Mouse (Mus musculus): Measurements from ENCODE around the gene Cox20. TPM values are rescaled to one million over a fixed set of nuclear protein-coding genes. Genes with fewer than 3 reads are reported as not detected.

The Cox20 gene
- polyA plus RNA-seq, 1 experiment from 2014 or later = 97.8 TPM

DNA sequence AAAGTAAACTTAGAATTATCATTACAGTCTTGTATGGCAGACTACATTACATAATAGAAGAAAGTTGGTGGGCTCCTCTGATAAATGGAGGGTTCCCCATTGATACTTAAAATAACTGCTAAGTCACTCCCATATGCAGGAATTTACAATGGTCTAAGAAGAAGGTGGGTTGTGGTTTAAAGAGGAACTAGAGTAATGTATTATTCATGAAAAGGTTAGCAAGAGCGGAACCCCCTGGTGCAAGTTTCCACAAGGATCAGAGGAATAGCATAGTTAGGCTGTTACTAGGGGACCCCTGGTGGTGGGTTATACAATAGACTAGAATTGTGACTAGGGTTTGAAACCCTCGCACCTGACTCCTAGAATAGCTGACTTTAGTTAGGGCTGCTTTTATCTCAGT, 41.8 kb downstream of the Cox20 start:
- no peak for ATAC-seq
- no peaks in the 10 kb centered on the region for H3K4me1 ChIP-seq (ENCODE audit: control insufficient read depth, insufficient read depth, low read depth, low read length)

DNA sequence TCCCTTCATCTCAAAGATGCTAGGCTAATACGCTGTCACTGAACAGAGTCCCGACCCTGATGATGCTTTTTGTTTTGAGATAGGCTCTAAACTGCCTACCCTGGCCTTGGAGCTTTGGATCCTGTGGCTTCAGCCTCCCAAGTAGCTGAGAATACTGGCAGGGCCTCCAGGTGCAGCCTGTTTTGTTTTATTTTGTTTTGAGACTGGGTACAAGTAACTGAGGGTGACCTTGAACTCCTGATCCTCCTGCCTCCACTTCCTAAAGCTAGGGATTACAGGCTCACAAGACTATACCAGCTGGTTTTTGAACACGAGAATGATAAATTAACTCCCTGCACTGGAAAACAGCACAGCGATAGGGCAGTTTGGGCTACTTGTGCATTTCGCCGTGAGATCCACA, 46.2 kb downstream of the Cox20 start:
- H3K9ac ChIP-seq (ENCODE audit: low read depth, low read length) = no peak overlapping the region
- no peaks in the 10 kb centered on the region for H3K9me3 ChIP-seq (ENCODE audit: control insufficient read depth, low read length)
- H3K4me1 ChIP-seq (ENCODE audit: control insufficient read depth, insufficient read depth, low read depth, low read length) = peaks cover 7% of the 10 kb centered on the region

More for the DNA sequence above, 41.8 kb downstream of the Cox20 start:
- no peaks in the 10 kb centered on the region for H3K27me3 ChIP-seq (replicated peaks; ENCODE audit: control insufficient read depth, insufficient read depth, low read length)
- H3K9ac ChIP-seq (ENCODE audit: low read depth, low read length) = no peak overlapping the region
- no peak overlapping the region for H3K27ac ChIP-seq (ENCODE audit: low read depth, low read length)
- no peaks in the 10 kb centered on the region for H3K36me3 ChIP-seq (ENCODE audit: control insufficient read depth, insufficient read depth, low read length)
- WGBS = 56% methylated on average over 2 of the region's 2 CpGs
- H3K4me3 ChIP-seq (ENCODE audit: low read length) = no peak overlapping the region
- H3K9me3 ChIP-seq (ENCODE audit: control insufficient read depth, low read length) = no peaks in the 10 kb centered on the region
- H3K4me2 ChIP-seq (ENCODE audit: low read length) = no peak overlapping the region

DNA sequence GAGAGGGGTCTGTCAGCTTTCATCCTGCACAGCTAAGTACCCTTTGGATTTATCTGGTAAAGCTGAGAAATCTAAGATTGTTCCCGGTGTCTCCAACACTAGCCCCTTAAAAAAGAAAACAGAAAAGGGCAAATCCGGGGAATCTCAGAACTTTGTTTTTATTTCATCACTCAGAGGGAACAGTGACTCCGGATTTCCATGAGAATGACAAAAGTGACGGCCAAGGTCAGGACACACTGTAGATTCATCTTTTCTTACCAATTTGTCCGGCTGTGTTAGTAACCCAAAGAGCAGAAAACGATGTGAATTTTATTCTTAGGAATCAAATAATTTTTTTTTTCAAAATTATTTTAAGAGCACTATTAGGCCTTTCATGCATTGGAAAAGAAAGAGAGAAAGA, 49.2 kb downstream of the Cox20 start:
- no peak for ATAC-seq
- Histone ChIP-seq H3K9me3 (ENCODE audit: control insufficient read depth, low read length) (no peaks in the 10 kb centered on the region), H3K27ac (ENCODE audit: low read depth, low read length) (peak overlapping the region; percentile 73; the same call in 1 of the 2 replicates), H3K36me3 (ENCODE audit: control insufficient read depth, insufficient read depth, low read length) (no peaks in the 10 kb centered on the region), H3K27me3 (replicated peaks; ENCODE audit: control insufficient read depth, insufficient read depth, low read length) (no peaks in the 10 kb centered on the region), H3K4me1 (ENCODE audit: control insufficient read depth, insufficient read depth, low read depth, low read length) (peaks cover 7% of the 10 kb centered on the region), H3K4me3 (ENCODE audit: low read length) (no peak overlapping the region), H3K4me2 (ENCODE audit: low read length) (no peak overlapping the region), H3K9ac (ENCODE audit: low read depth, low read length) (no peak overlapping the region)
- WGBS = 79% methylated on average over 6 of the region's 6 CpGs

More for the DNA sequence above, 46.2 kb downstream of the Cox20 start:
- no peaks in the 10 kb centered on the region for H3K36me3 ChIP-seq (ENCODE audit: control insufficient read depth, insufficient read depth, low read length)
- no peak overlapping the region for H3K4me2 ChIP-seq (ENCODE audit: low read length)
- H3K27me3 ChIP-seq (replicated peaks; ENCODE audit: control insufficient read depth, insufficient read depth, low read length) = no peaks in the 10 kb centered on the region
- ATAC-seq = no peak
- no peak overlapping the region for H3K4me3 ChIP-seq (ENCODE audit: low read length)
- H3K27ac ChIP-seq (ENCODE audit: low read depth, low read length) = no peak overlapping the region
- 91% methylated on average over 6 of the region's 6 CpGs for WGBS

DNA sequence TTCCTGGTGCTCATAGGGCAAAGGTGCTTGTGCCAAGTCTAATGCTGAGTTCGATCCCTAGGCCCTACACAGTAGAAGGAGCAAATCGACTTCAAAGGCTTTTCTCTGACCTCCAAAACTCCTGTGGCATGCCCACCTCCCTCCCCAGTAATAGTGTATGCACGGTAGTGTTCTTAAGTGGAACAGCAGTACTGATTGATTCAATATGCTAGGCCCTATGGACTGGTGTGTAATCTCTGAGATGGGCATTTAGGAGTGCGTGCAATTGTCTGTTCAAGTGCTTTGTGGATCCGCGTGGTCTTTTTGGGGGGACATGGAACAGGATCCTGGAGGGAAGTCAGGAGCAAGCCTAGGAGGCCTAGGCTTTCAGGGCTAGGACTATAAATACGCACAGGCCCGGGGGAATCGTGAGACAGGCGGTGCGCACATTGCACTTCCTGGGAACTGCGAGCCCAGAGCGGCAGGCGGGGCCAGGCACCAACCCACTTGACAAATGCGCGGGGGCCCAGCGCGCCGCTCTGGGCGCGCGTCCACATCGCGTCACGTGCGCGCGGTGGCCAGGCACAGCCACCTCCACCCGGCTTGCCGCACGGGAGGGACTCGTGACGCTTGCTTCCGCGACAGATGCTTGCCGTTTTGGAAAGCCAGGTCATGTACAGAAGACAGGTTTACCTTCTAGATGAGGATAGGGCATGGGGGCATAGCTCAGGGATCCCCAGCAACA, 49.8 kb downstream of the Cox20 start:
- Histone ChIP-seq H3K36me3 (ENCODE audit: control insufficient read depth, insufficient read depth, low read length) (no peaks in the 10 kb centered on the region), H3K4me3 (ENCODE audit: low read length) (peak overlapping the region; percentile 49), H3K27me3 (replicated peaks; ENCODE audit: control insufficient read depth, insufficient read depth, low read length) (no peaks in the 10 kb centered on the region), H3K9ac (ENCODE audit: low read depth, low read length) (peak overlapping the region; percentile 65), H3K27ac (ENCODE audit: low read depth, low read length) (peak overlapping the region; percentile 73), H3K4me1 (ENCODE audit: control insufficient read depth, insufficient read depth, low read depth, low read length) (peaks cover 7% of the 10 kb centered on the region), H3K4me2 (ENCODE audit: low read length) (peak overlapping the region; percentile 74), H3K9me3 (ENCODE audit: control insufficient read depth, low read length) (no peaks in the 10 kb centered on the region)
- ATAC-seq = peak; percentile 98
- WGBS = 3% methylated on average over 36 of the region's 36 CpGs

DNA sequence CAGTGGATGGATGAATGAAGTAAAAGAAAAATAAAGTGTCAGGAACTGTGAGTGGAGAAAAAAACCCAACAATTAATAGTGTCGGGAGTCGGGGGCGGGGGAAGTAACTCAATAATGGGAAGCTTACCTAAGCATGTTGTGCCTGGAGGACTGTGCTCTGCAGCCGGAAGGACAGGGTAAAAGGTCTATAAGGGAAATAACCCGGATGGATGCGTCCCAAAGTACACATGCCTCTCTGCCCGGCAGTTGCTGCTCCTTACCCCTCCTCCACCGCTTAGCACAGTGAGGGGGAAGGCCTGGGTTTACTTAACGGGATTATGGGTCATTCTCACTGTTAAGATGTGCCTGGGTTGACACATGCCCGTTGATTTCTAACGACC, 50.3 kb downstream of the Cox20 start:
- ATAC-seq = peak; percentile 81

More for the DNA sequence above, 50.3 kb downstream of the Cox20 start:
- peaks cover 7% of the 10 kb centered on the region for H3K4me1 ChIP-seq (ENCODE audit: control insufficient read depth, insufficient read depth, low read depth, low read length)
- peak overlapping the region; percentile 73 for H3K27ac ChIP-seq (ENCODE audit: low read depth, low read length)
- H3K9me3 ChIP-seq (ENCODE audit: control insufficient read depth, low read length) = no peaks in the 10 kb centered on the region
- peak overlapping the region; percentile 65 for H3K9ac ChIP-seq (ENCODE audit: low read depth, low read length)
- H3K27me3 ChIP-seq (replicated peaks; ENCODE audit: control insufficient read depth, insufficient read depth, low read length) = no peaks in the 10 kb centered on the region
- H3K36me3 ChIP-seq (ENCODE audit: control insufficient read depth, insufficient read depth, low read length) = no peaks in the 10 kb centered on the region
- peak overlapping the region; percentile 74 for H3K4me2 ChIP-seq (ENCODE audit: low read length)
- peak overlapping the region; percentile 49 for H3K4me3 ChIP-seq (ENCODE audit: low read length)
- WGBS = 2% methylated on average over 11 of the region's 11 CpGs

Small RNAs within 50 kb of the gene (microRNA-seq; reads per million reads assigned to microRNA genes)
- not detected for gene Gm27458

Other genes starting within 250 kb of the Cox20 start
- gene Desi2, start 131.7 kb upstream of the Cox20 start, polyA plus RNA-seq (2015; fragmentation: Nextera tagmentation; extraction: Ambion mirVana) = 20.1 and 21.0 TPM in 2 replicates
- gene Hnrnpu, start 18.7 kb downstream of the Cox20 start, polyA plus RNA-seq (2015; fragmentation: Nextera tagmentation; extraction: Ambion mirVana) = 162 and 180 TPM in 2 replicates
- gene Efcab2, start 87.0 kb downstream of the Cox20 start, polyA plus RNA-seq (2015; fragmentation: Nextera tagmentation; extraction: Ambion mirVana) = 12.4 and 13.3 TPM in 2 replicates
- gene Kif26b, start 210.0 kb downstream of the Cox20 start, polyA plus RNA-seq (2015; fragmentation: Nextera tagmentation; extraction: Ambion mirVana) = 8.6 and 8.7 TPM in 2 replicates